Mouse (Mus musculus) intestine, postnatal 0 days (tissue): ENCODE measurements around the gene Phtf2. TPM values are rescaled to one million over a fixed set of nuclear protein-coding genes. Genes with fewer than 3 reads are reported as not detected.

Experiments
- ATAC-seq: fragments of 200-750 bp; cut with Nextera tagmentation; 2 replicates; pipeline ENCODE4 v1.8.0; 2017; ENCODE audit warnings: mild to moderate bottlenecking, moderate TSS enrichment, moderate library complexity
- H3K27ac ChIP-seq: fragments of 300-500 bp; sonication (generic); 2 replicates; pipeline ENCODE4 v1.5.1; 2014; ENCODE audit warnings: mild to moderate bottlenecking, low read depth, low read length, moderate library complexity
- H3K27me3 ChIP-seq: fragments of 300-500 bp; sonication (generic); replicated peaks from 2 replicates; pipeline ENCODE4 v1.6.1; 2014; ENCODE audit warnings: low read length, mixed read lengths; ENCODE audit not compliant: control insufficient read depth, insufficient read depth
- H3K36me3 ChIP-seq: fragments of 300-500 bp; sonication (generic); 2 replicates; pipeline ENCODE4 v1.6.1; 2014; ENCODE audit warnings: mild to moderate bottlenecking, moderate library complexity; ENCODE audit not compliant: control insufficient read depth, insufficient read depth
- H3K4me1 ChIP-seq: fragments of 300-500 bp; sonication (generic); replicated peaks from 2 replicates; pipeline ENCODE4 v1.6.1; 2014; ENCODE audit warnings: antibody characterized with exemption, low read length, mixed read lengths; ENCODE audit not compliant: control insufficient read depth, insufficient read depth
- H3K4me2 ChIP-seq: fragments of 300-500 bp; sonication (generic); replicated peaks from 2 replicates; pipeline ENCODE4 v1.6.1; 2014; ENCODE audit warnings: low read depth, mild to moderate bottlenecking, moderate library complexity
- H3K4me3 ChIP-seq: fragments of 300-500 bp; sonication (generic); 2 replicates; pipeline ENCODE4 v1.5.1; 2014; ENCODE audit warnings: low read depth, low read length
- H3K9ac ChIP-seq: fragments of 300-500 bp; sonication (generic); 2 replicates; pipeline ENCODE4 v1.6.1; 2014; ENCODE audit warnings: mild to moderate bottlenecking, low read depth, low read length
- H3K9me3 ChIP-seq: fragments of 300-500 bp; sonication (generic); 2 replicates; pipeline ENCODE4 v1.6.1; 2016; ENCODE audit warnings: mixed run types; ENCODE audit not compliant: control insufficient read depth
- CTCF ChIP-seq: sonication (generic); IDR thresholded peaks from 2 replicates; pipeline ENCODE4 v1.5.1; 2016; ENCODE audit warnings: low read depth, mild to moderate bottlenecking, control low read depth, antibody characterized with exemption, moderate library complexity
- WGBS: fragments of 180-500 bp; shearing (Covaris S2); extraction: QIAGEN DNeasy Blood & Tissue Kit; methylation state at CpG from one replicate; pipeline ENCODE4 v1.1.7; 2014; 5-methylcytosine and 5-hydroxymethylcytosine counted together
- polyA plus RNA-seq: library from polyadenylated mRNA; unstranded; fragments of >200 nt; fragmentation: Nextera tagmentation; extraction: Ambion mirVana; gene quantifications from 2 replicates; pipeline ENCODE4 v1.2.1, GENCODE M21; 2015

Phtf2 gene
- polyA plus RNA-seq, 1 experiment from 2014 or later = 2.3 TPM

DNA sequence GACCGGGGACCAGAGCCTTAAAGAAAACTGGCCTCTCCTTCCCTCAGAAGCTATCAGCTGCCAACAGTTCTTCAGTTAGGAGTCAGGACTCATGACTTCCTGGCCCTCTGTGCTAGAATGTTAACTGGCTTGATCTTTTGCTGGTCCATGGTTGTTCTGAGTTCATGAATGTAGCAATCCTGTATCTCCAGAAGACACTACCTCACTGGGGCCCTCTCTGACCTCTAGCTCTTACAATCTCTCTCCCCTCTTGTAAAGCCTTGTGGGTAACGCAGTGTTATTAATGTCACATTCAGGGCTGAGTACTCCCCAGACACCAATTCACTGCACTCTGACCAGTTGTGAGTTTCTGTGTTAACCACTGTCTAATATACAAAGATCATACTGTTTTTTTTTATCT, 22.7 kb upstream of the Phtf2 start:
- 79% methylated on average over 2 of the region's 2 CpGs for WGBS
- no peak overlapping the region for H3K4me3 ChIP-seq
- H3K9me3 ChIP-seq = no peaks in the 10 kb centered on the region
- H3K4me2 ChIP-seq = no peak overlapping the region
- H3K36me3 ChIP-seq = peaks cover 19% of the 10 kb centered on the region
- H3K4me1 ChIP-seq = no peaks in the 10 kb centered on the region
- no peak overlapping the region for H3K9ac ChIP-seq
- TF ChIP-seq CTCF = no peak
- ATAC-seq = no peak
- no peak overlapping the region for H3K27ac ChIP-seq
- H3K27me3 ChIP-seq = no peaks in the 10 kb centered on the region

DNA sequence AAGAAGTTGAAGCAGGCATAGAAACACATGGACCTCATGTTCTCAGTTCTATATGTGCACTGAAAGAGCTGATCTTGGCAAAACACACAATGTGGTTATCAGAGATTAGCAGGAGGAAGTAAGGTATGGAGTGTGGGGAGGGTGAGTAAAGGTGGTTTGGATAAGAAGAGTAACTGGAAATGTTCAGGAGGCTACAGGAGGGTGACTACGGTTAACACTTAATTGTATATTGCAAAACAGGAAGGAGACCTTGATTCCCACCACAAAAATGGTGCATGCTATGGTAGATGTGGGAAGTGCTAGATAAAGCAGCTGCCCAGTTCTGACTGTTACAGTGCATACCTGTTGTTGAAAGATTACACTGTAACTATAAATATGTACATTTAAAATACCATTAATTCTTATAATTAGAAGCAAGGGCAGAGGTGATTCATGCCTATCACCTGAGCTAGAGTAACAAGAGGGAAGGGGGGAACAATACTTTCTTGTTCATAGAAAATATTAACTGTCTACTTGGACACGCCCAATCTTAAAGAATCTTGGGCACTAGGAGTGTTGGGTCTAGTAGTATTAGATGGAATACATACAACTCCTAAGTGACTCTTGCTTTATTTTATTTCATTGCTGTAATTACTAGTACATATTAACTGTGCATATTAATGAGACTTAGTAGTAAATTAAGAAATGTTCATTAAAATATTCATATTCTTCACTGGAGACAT, 15.7 kb upstream of the Phtf2 start:
- ATAC-seq = 0 out of 2 replicates have a peak, but pooled peaks have one; percentile 31
- no peak overlapping the region for H3K9ac ChIP-seq
- H3K4me2 ChIP-seq = no peak overlapping the region
- H3K4me1 ChIP-seq = no peaks in the 10 kb centered on the region
- 62% methylated on average over 2 of the region's 2 CpGs for WGBS
- peaks cover 31% of the 10 kb centered on the region for H3K36me3 ChIP-seq
- no peak overlapping the region for H3K4me3 ChIP-seq
- H3K27me3 ChIP-seq = no peaks in the 10 kb centered on the region
- H3K9me3 ChIP-seq = no peaks in the 10 kb centered on the region
- no peak for TF ChIP-seq CTCF
- no peak overlapping the region for H3K27ac ChIP-seq

- WGBS = 57% methylated on average over 4 of the region's 4 CpGs
- Histone ChIP-seq H3K36me3 (no peaks in the 10 kb centered on the region), H3K9me3 (no peaks in the 10 kb centered on the region), H3K27me3 (no peaks in the 10 kb centered on the region), H3K4me3 (no peak overlapping the region), H3K4me1 (peaks cover 7% of the 10 kb centered on the region; the same call in 1 of the 2 replicates), H3K9ac (no peak overlapping the region), H3K4me2 (no peak overlapping the region; the same call in 1 of the 2 replicates), H3K27ac (no peak overlapping the region)
- TF ChIP-seq CTCF = no peak
- no peak for ATAC-seq
Measured at GRCm38 (mm10) chr5:20884036-20884620, 2.2 kb upstream of the Phtf2 start.

DNA sequence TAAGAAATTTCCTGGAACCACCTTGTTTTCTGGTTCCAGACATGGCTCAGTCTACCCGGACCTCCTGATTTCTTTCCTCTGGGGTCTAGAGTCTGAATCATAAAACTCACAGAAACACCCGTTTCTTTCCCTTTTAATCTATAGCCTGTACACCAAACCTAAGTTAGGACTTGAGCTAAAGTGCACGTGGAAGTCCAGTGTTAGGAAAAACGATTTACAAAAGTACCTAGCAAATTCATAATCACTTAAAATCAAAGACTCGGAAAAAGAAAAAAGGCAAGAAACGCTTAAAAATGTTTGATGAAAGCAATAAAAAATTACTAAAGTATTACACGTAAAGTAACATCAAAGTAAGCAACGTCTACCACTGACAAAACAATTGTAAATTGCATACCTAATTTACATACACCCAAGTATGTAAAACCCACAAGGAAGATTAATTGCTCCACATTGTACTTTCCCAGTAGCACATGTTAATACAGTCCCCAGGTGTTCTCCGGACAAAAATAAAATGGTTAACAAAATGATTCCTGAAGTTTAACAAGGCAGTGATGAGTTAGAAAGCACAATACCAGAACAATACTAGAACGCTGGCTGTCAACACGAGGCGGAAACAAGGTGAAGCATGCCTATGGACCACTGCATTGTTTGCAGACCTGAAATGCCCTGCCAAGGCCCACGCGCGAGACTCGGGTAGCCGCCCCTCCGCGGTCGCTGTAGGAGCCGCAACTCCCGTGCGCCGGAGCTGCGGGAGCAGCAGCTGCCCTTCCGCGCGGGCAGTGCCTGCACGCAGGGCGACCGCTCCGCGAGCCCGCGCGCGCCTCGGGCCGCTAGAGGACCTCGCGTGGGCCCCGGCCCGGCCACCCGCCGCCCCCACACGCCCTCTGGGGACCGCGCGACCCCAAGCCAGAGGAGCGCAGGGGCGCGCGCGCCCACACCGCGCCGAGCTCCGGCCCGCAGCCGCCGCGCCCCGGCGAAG, 838 bp downstream of the Phtf2 start:
- Histone ChIP-seq H3K9ac (peak overlapping the region; percentile 74), H3K27me3 (no peaks in the 10 kb centered on the region), H3K4me2 (peak overlapping the region; percentile 89), H3K4me3 (peak overlapping the region; percentile 76), H3K36me3 (no peaks in the 10 kb centered on the region), H3K4me1 (peaks cover 7% of the 10 kb centered on the region; the same call in 1 of the 2 replicates), H3K9me3 (no peaks in the 10 kb centered on the region), H3K27ac (peak overlapping the region; percentile 86)
- peak; percentile 18; the same call in 1 of the 2 replicates for TF ChIP-seq CTCF
- WGBS = 1% methylated on average over 62 of the region's 64 CpGs
- ATAC-seq = peak; percentile 5

- Histone ChIP-seq H3K27ac (no peak overlapping the region), H3K9ac (no peak overlapping the region), H3K4me3 (no peak overlapping the region; the same call in 1 of the 2 replicates), H3K27me3 (no peaks in the 10 kb centered on the region), H3K9me3 (no peaks in the 10 kb centered on the region), H3K4me2 (peak overlapping the region; percentile 89), H3K36me3 (no peaks in the 10 kb centered on the region), H3K4me1 (peaks cover 7% of the 10 kb centered on the region; the same call in 1 of the 2 replicates)
- TF ChIP-seq CTCF = no peak
- WGBS = 65% methylated on average over 2 of the region's 2 CpGs
- ATAC-seq = no peak
Measured at GRCm38 (mm10) chr5:20880386-20880785, 1.5 kb downstream of the Phtf2 start.
